Mouse (Mus musculus) induced T-regulatory cell, adult 2 months (primary cell): ENCODE data around the gene Pbx4.

ENCODE experiments used
- DNase-seq: peaks from one replicate; pipeline ENCODE4 v3.0.0-alpha.2; 2012; ENCODE audit warnings: low read depth

Gene Pbx4

GRCm38 (mm10) chr8:69809820-69810219 lies 22.5 kb upstream of the Pbx4 start:
- DNase-seq: no peak

GRCm38 (mm10) chr8:69814881-69815280 lies 17.4 kb upstream of the Pbx4 start:
- no peak for DNase-seq

GRCm38 (mm10) chr8:69815396-69815795 lies 16.9 kb upstream of the Pbx4 start:
- no peak for DNase-seq

- DNase-seq: no peak
Measured at GRCm38 (mm10) chr8:69820466-69820865, 11.8 kb upstream of the Pbx4 start.

GRCm38 (mm10) chr8:69821971-69822385 lies 10.3 kb upstream of the Pbx4 start:
- no peak for DNase-seq

GRCm38 (mm10) chr8:69822386-69823191 lies 9.7 kb upstream of the Pbx4 start, which contains the start of gene Lpar2:
Gene Lpar2 (plus strand): TSS chr8:69822429.
- peak; percentile 92 for DNase-seq

- no peak for DNase-seq
Measured at GRCm38 (mm10) chr8:69826371-69826770, 5.9 kb upstream of the Pbx4 start.

- DNase-seq: no peak
Measured at GRCm38 (mm10) chr8:69837057-69837682, 4.9 kb downstream of the Pbx4 start.

GRCm38 (mm10) chr8:69847167-69848065 lies 15.1 kb downstream of the Pbx4 start:
- DNase-seq: no peak

GRCm38 (mm10) chr8:69848951-69849350 lies 16.7 kb downstream of the Pbx4 start:
- DNase-seq: no peak

GRCm38 (mm10) chr8:69849899-69850298 lies 17.6 kb downstream of the Pbx4 start:
- peak; percentile 53 for DNase-seq

GRCm38 (mm10) chr8:69850926-69851506 lies 18.7 kb downstream of the Pbx4 start:
- DNase-seq: no peak

- no peak for DNase-seq
Measured at GRCm38 (mm10) chr8:69853869-69854268, 21.6 kb downstream of the Pbx4 start.

GRCm38 (mm10) chr8:69860807-69861206 lies 28.5 kb downstream of the Pbx4 start:
- DNase-seq: peak; percentile 36

GRCm38 (mm10) chr8:69861251-69861650 lies 29.0 kb downstream of the Pbx4 start:
- DNase-seq: no peak

GRCm38 (mm10) chr8:69863387-69864020 lies 31.2 kb downstream of the Pbx4 start:
- DNase-seq: no peak

GRCm38 (mm10) chr8:69864180-69864579 lies 31.9 kb downstream of the Pbx4 start:
- DNase-seq: no peak

GRCm38 (mm10) chr8:69867696-69868326 lies 35.5 kb downstream of the Pbx4 start:
- no peak for DNase-seq

GRCm38 (mm10) chr8:69870003-69870765 lies 37.9 kb downstream of the Pbx4 start:
- DNase-seq: no peak

- no peak for DNase-seq
Measured at GRCm38 (mm10) chr8:69870907-69871306, 38.6 kb downstream of the Pbx4 start.
